14 mouse cellular contexts compared by ENCODE assay signal in genomic region chr1:186347413-186348147, GRCm38 (mm10).
DNase-seq lines count a peak whose midpoint lies in the region; ATAC-seq and TF ChIP-seq lines count a peak whose summit lies in the region.
"Had no signal": no experiment of that assay in that cellular context is flagged by ENCODE, and none has a peak within 500 bp of the region (broad histone marks: within the 10 kb centered on the region; RNA-seq: fewer than 3 reads in every experiment).

No protein-coding gene starts in this region.

- ATAC-seq in stomach, embryonic 16.5 days (ENCODE audit: insufficient read depth, low FRiP score), result peak; percentile 25; the same call in 1 of the 2 replicates
- ATAC-seq in stomach, postnatal 0 days (ENCODE audit: low FRiP score, low TSS enrichment), result no peak
- no peak for ATAC-seq in kidney, postnatal 0 days (replicated peaks; ENCODE audit: low FRiP score, low read depth)
- ATAC-seq in inflammation-experienced regulatory T-cells, adult 6 months, result no peak
- ATAC-seq: forebrain, embryonic 14.5 days; hindbrain, embryonic 16.5 days had no signal

- TF ChIP-seq CTCF in stomach, postnatal 0 days (IDR thresholded peaks at IDR 0.05; ENCODE audit: low read depth), result no peak
- no peak for TF ChIP-seq CTCF in kidney, postnatal 0 days (IDR thresholded peaks at IDR 0.05; ENCODE audit: low read depth)
- no peak for TF ChIP-seq CTCF in left cerebral cortex, adult 2 months (IDR thresholded peaks at IDR 0.05)

- H3K4me1 ChIP-seq in stomach, embryonic 16.5 days (ENCODE audit: control insufficient read depth, insufficient read depth, low read length), result no peaks in the 10 kb centered on the region
- H3K4me1 ChIP-seq in stomach, postnatal 0 days (replicated peaks; ENCODE audit: control insufficient read depth, insufficient read depth), result no peaks in the 10 kb centered on the region
- no peaks in the 10 kb centered on the region for H3K4me1 ChIP-seq in kidney, postnatal 0 days (replicated peaks; ENCODE audit: insufficient read depth, low read length)

- peak; percentile 6 for DNase-seq in adrenal gland, postnatal 10 days
- DNase-seq in adrenal gland, postnatal 25 days, result no peak
- no peak for DNase-seq in stomach, postnatal 0 days (ENCODE audit: low spot score)
- DNase-seq in kidney, postnatal 0 days (ENCODE audit: low spot score), result peak; percentile 88
- no peak for DNase-seq in left cerebral cortex, adult 2 months (ENCODE audit: extremely low spot score in 1 of 2, low spot score in 2 of 2)
- DNase-seq in frontal cortex, postnatal 10 days (ENCODE audit: low spot score in 2 of 2), result no peak
- DNase-seq: cerebellum, adult 9-11 months; gastrocnemius, postnatal 36 days; spleen, adult 18-20 months had no signal

- no peaks in the 10 kb centered on the region for H3K9me3 ChIP-seq in stomach, embryonic 16.5 days (replicated peaks; ENCODE audit: control insufficient read depth, low read length)
- H3K9me3 ChIP-seq in stomach, postnatal 0 days (ENCODE audit: control insufficient read depth, low read length), result no peaks in the 10 kb centered on the region
- H3K9me3 ChIP-seq in kidney, postnatal 0 days (replicated peaks; ENCODE audit: low read length), result no peaks in the 10 kb centered on the region

- H3K4me3 ChIP-seq in stomach, embryonic 16.5 days (replicated peaks; ENCODE audit: low read length), result no peak overlapping the region
- H3K4me3 ChIP-seq in stomach, postnatal 0 days (ENCODE audit: low read depth, low read length), result no peak overlapping the region
- H3K4me3 ChIP-seq in kidney, postnatal 0 days (replicated peaks; ENCODE audit: low read depth, low read length), result no peak overlapping the region
- no peak overlapping the region for H3K4me3 ChIP-seq in left cerebral cortex, adult 2 months

- H3K36me3 ChIP-seq in stomach, embryonic 16.5 days (ENCODE audit: control insufficient read depth, insufficient read depth, low read length), result no peaks in the 10 kb centered on the region
- H3K36me3 ChIP-seq in stomach, postnatal 0 days (ENCODE audit: control insufficient read depth, insufficient read depth, low read length), result no peaks in the 10 kb centered on the region
- H3K36me3 ChIP-seq in kidney, postnatal 0 days (ENCODE audit: insufficient read depth, low read length), result no peaks in the 10 kb centered on the region

- TF ChIP-seq EP300 in stomach, postnatal 0 days (optimal IDR thresholded peaks at IDR 0.05), result no peak

- intact Hi-C loops in left cerebral cortex, adult 2 months (cut with DNase I), result no loop called here

- no peak overlapping the region for H3K9ac ChIP-seq in stomach, embryonic 16.5 days (ENCODE audit: low read length)
- H3K9ac ChIP-seq in stomach, postnatal 0 days (ENCODE audit: low read length), result no peak overlapping the region
- H3K9ac ChIP-seq in kidney, postnatal 0 days (ENCODE audit: low read depth, low read length), result no peak overlapping the region

- no peak overlapping the region for H3K4me2 ChIP-seq in stomach, embryonic 16.5 days (ENCODE audit: low read depth, low read length)
- H3K4me2 ChIP-seq in stomach, postnatal 0 days (replicated peaks; ENCODE audit: low read depth), result no peak overlapping the region
- H3K4me2 ChIP-seq in kidney, postnatal 0 days (ENCODE audit: low read length), result no peak overlapping the region
- H3K4me2 ChIP-seq: liver, embryonic 11.5 days had no signal

- no peak overlapping the region for H3K27ac ChIP-seq in stomach, embryonic 16.5 days (ENCODE audit: low read length)
- H3K27ac ChIP-seq in stomach, postnatal 0 days (replicated peaks), result no peak overlapping the region
- H3K27ac ChIP-seq in kidney, postnatal 0 days, result no peak overlapping the region
- no peak overlapping the region for H3K27ac ChIP-seq in left cerebral cortex, adult 2 months

- WGBS in stomach, embryonic 16.5 days, result 62% methylated on average over 14 of the region's 14 CpGs
- WGBS in stomach, postnatal 0 days, result 47% methylated on average over 14 of the region's 14 CpGs
- WGBS in kidney, postnatal 0 days, result 29% methylated on average over 14 of the region's 14 CpGs

- no peaks in the 10 kb centered on the region for H3K27me3 ChIP-seq in stomach, embryonic 16.5 days (ENCODE audit: control insufficient read depth, insufficient read depth, low read length)
- H3K27me3 ChIP-seq in stomach, postnatal 0 days (ENCODE audit: control insufficient read depth, insufficient read depth, low read length), result no peaks in the 10 kb centered on the region
- no peaks in the 10 kb centered on the region for H3K27me3 ChIP-seq in kidney, postnatal 0 days (ENCODE audit: insufficient read depth, low read length)

Comparison
In these comparisons a context has a peak if more than half of its experiments do, and no peak if none do; other contexts are left out.
1. DNase-seq: peak in adrenal gland, postnatal 10 days (single experiment) and kidney, postnatal 0 days (single experiment); none in adrenal gland, postnatal 25 days (single experiment), stomach, postnatal 0 days (single experiment), left cerebral cortex, adult 2 months (0 of 2) and frontal cortex, postnatal 10 days (0 of 2).